Mouse (Mus musculus): ENCODE measurements at regions not wholly inside any gene's neighbourhood (a gene's known extent, or its start where the extent isn't known, plus 50 kb on each side); places are given as distances from the start of the nearest gene placed in this dataset.

- TF ChIP-seq POLR2A (IDR thresholded peaks at IDR 0.05; ENCODE audit: insufficient read depth, low read length) (no peak), CTCF (IDR thresholded peaks at IDR 0.05; ENCODE audit: low read depth, low read length) (no peak)
Observed at GRCm38 (mm10) chr15:51668340-51668739, 2216.4 kb upstream of the Gm7489 start.

Measured in ES-Bruce4 (cell line).